Mouse (Mus musculus): ENCODE measurements around the gene Kcnj3. TPM values are rescaled to one million over a fixed set of nuclear protein-coding genes. Genes with fewer than 3 reads are reported as not detected.
A peak's percentile ranks its signal among the peaks of the same experiment; 100 is the strongest.

Gene Kcnj3
- polyA plus RNA-seq (2012; ENCODE audit: insufficient read depth, low replicate concordance) = not detected in 2 replicates

- H3K27me3 ChIP-seq (replicated peaks) = peaks cover 34% of the 10 kb centered on the region
- TF ChIP-seq GATA1 (IDR thresholded peaks at IDR 0.05; ENCODE audit: borderline replicate concordance, low read length) (no peak), FLI1 (IDR thresholded peaks at IDR 0.05; ENCODE audit: low read length) (no peak)
- H3K36me3 ChIP-seq (replicated peaks; ENCODE audit: low read length) = no peaks in the 10 kb centered on the region
- peaks cover 12% of the 10 kb centered on the region; the same call in 1 of the 2 replicates for H3K4me1 ChIP-seq
- H3K9me3 ChIP-seq = peaks cover 15% of the 10 kb centered on the region
- peak within 1 kb of the TSS; percentile 48 for H3K4me3 ChIP-seq (replicated peaks)
Observed at GRCm38 (mm10) chr2:55435721-55436260, at the start of gene Kcnj3. Gene Kcnj3 (plus strand): TSS chr2:55435970.

GRCm38 (mm10) chr2:55390330-55390989, 45.3 kb upstream of the Kcnj3 start:
- Histone ChIP-seq H3K27me3 (replicated peaks) (no peaks in the 10 kb centered on the region), H3K4me3 (replicated peaks) (no peak overlapping the region), H3K9me3 (no peaks in the 10 kb centered on the region), H3K36me3 (replicated peaks; ENCODE audit: low read length) (no peaks in the 10 kb centered on the region), H3K4me1 (no peaks in the 10 kb centered on the region)
- TF ChIP-seq FLI1 (IDR thresholded peaks at IDR 0.05; ENCODE audit: low read length) (no peak), GATA1 (IDR thresholded peaks at IDR 0.05; ENCODE audit: borderline replicate concordance, low read length) (no peak)

- TF ChIP-seq FLI1 (IDR thresholded peaks at IDR 0.05; ENCODE audit: low read length) = no peak
- no peak for TF ChIP-seq GATA1 (IDR thresholded peaks at IDR 0.05; ENCODE audit: borderline replicate concordance, low read length)
- Histone ChIP-seq H3K36me3 (replicated peaks; ENCODE audit: low read length) (no peaks in the 10 kb centered on the region), H3K4me3 (replicated peaks) (no peak overlapping the region), H3K27me3 (replicated peaks) (no peaks in the 10 kb centered on the region), H3K9me3 (no peaks in the 10 kb centered on the region), H3K4me1 (no peaks in the 10 kb centered on the region)
Observed at GRCm38 (mm10) chr2:55405307-55405706, 30.5 kb upstream of the Kcnj3 start.

GRCm38 (mm10) chr2:55427633-55428032, 8.1 kb upstream of the Kcnj3 start:
- no peak for TF ChIP-seq GATA1 (IDR thresholded peaks at IDR 0.05; ENCODE audit: borderline replicate concordance, low read length)
- no peak for TF ChIP-seq FLI1 (IDR thresholded peaks at IDR 0.05; ENCODE audit: low read length)
- H3K9me3 ChIP-seq = no peaks in the 10 kb centered on the region

GRCm38 (mm10) chr2:55432104-55432503, 3.7 kb upstream of the Kcnj3 start:
- Histone ChIP-seq H3K4me1 (peaks cover 6% of the 10 kb centered on the region; the same call in 1 of the 2 replicates), H3K36me3 (replicated peaks; ENCODE audit: low read length) (no peaks in the 10 kb centered on the region), H3K9me3 (peaks cover 9% of the 10 kb centered on the region; the same call in 1 of the 2 replicates), H3K27me3 (replicated peaks) (peaks cover 23% of the 10 kb centered on the region), H3K4me3 (replicated peaks) (no peak overlapping the region)
- TF ChIP-seq FLI1 (IDR thresholded peaks at IDR 0.05; ENCODE audit: low read length) = no peak
- no peak for TF ChIP-seq GATA1 (IDR thresholded peaks at IDR 0.05; ENCODE audit: borderline replicate concordance, low read length)

More at GRCm38 (mm10) chr2:55427633-55428032, 8.1 kb upstream of the Kcnj3 start:
- H3K36me3 ChIP-seq (replicated peaks; ENCODE audit: low read length) = no peaks in the 10 kb centered on the region
- no peaks in the 10 kb centered on the region for H3K27me3 ChIP-seq (replicated peaks)
- no peak overlapping the region for H3K4me3 ChIP-seq (replicated peaks)
- no peaks in the 10 kb centered on the region for H3K4me1 ChIP-seq

- H3K27me3 ChIP-seq (replicated peaks) = peaks cover 34% of the 10 kb centered on the region
- peaks cover 15% of the 10 kb centered on the region for H3K9me3 ChIP-seq
- TF ChIP-seq GATA1 (IDR thresholded peaks at IDR 0.05; ENCODE audit: borderline replicate concordance, low read length) = no peak
- no peak for TF ChIP-seq FLI1 (IDR thresholded peaks at IDR 0.05; ENCODE audit: low read length)
- H3K36me3 ChIP-seq (replicated peaks; ENCODE audit: low read length) = no peaks in the 10 kb centered on the region
- H3K4me1 ChIP-seq = peaks cover 12% of the 10 kb centered on the region; the same call in 1 of the 2 replicates
- peak overlapping the region; percentile 70 for H3K4me3 ChIP-seq (replicated peaks)
Observed at GRCm38 (mm10) chr2:55436261-55437006, 664 bp downstream of the Kcnj3 start.

GRCm38 (mm10) chr2:55437007-55437949, 1.5 kb downstream of the Kcnj3 start:
- peak overlapping the region; percentile 70 for H3K4me3 ChIP-seq (replicated peaks)
- no peaks in the 10 kb centered on the region for H3K36me3 ChIP-seq (replicated peaks; ENCODE audit: low read length)
- H3K27me3 ChIP-seq (replicated peaks) = peaks cover 34% of the 10 kb centered on the region
- peaks cover 12% of the 10 kb centered on the region; the same call in 1 of the 2 replicates for H3K4me1 ChIP-seq
- TF ChIP-seq GATA1 (IDR thresholded peaks at IDR 0.05; ENCODE audit: borderline replicate concordance, low read length) = no peak
- TF ChIP-seq FLI1 (IDR thresholded peaks at IDR 0.05; ENCODE audit: low read length) = no peak
- H3K9me3 ChIP-seq = peaks cover 15% of the 10 kb centered on the region

GRCm38 (mm10) chr2:55437977-55438376, 2.2 kb downstream of the Kcnj3 start:
- Histone ChIP-seq H3K4me3 (replicated peaks) (no peak overlapping the region), H3K27me3 (replicated peaks) (peaks cover 34% of the 10 kb centered on the region), H3K9me3 (peaks cover 15% of the 10 kb centered on the region), H3K36me3 (replicated peaks; ENCODE audit: low read length) (no peaks in the 10 kb centered on the region), H3K4me1 (peaks cover 12% of the 10 kb centered on the region; the same call in 1 of the 2 replicates)
- TF ChIP-seq GATA1 (IDR thresholded peaks at IDR 0.05; ENCODE audit: borderline replicate concordance, low read length) (no peak), FLI1 (IDR thresholded peaks at IDR 0.05; ENCODE audit: low read length) (no peak)

GRCm38 (mm10) chr2:55439211-55439610, 3.4 kb downstream of the Kcnj3 start:
- Histone ChIP-seq H3K9me3 (peaks cover 15% of the 10 kb centered on the region), H3K4me3 (replicated peaks) (no peak overlapping the region), H3K4me1 (peaks cover 12% of the 10 kb centered on the region; the same call in 1 of the 2 replicates), H3K36me3 (replicated peaks; ENCODE audit: low read length) (no peaks in the 10 kb centered on the region), H3K27me3 (replicated peaks) (peaks cover 34% of the 10 kb centered on the region)
- TF ChIP-seq GATA1 (IDR thresholded peaks at IDR 0.05; ENCODE audit: borderline replicate concordance, low read length) (no peak), FLI1 (IDR thresholded peaks at IDR 0.05; ENCODE audit: low read length) (no peak)
